In genomic region chr4:126251655-126252254, GRCm38 (mm10) we compare ENCODE assay signal across 9 mouse cellular contexts. TPM values are rescaled to one million over a fixed set of nuclear protein-coding genes. Genes with fewer than 3 reads are reported as not detected.
DNase-seq lines count a peak whose midpoint lies in the region; ATAC-seq and TF ChIP-seq lines count a peak whose summit lies in the region.
"Had no signal": no experiment of that assay in that cellular context is flagged by ENCODE, and none has a peak within 500 bp of the region (broad histone marks: within the 10 kb centered on the region; RNA-seq: fewer than 3 reads in every experiment).

No protein-coding gene starts in this region.

- WGBS in heart, adult 2 months, result 17% methylated on average over 11 of the region's 11 CpGs
- WGBS in lung, postnatal 0 days, result 44% methylated on average over 11 of the region's 11 CpGs

- H3K4me2 ChIP-seq in lung, postnatal 0 days (replicated peaks; ENCODE audit: low read depth, low read length), result peak overlapping the region; percentile 37

- ATAC-seq in lung, postnatal 0 days, result peak; percentile 39

- TF ChIP-seq EP300 in heart, adult 2 months (IDR thresholded peaks at IDR 0.05; ENCODE audit: insufficient read depth, low read depth, low read length), result peak; percentile 76; the same call in 1 of the 2 replicates
- peak; percentile 67 for TF ChIP-seq EP300 in lung, postnatal 0 days (IDR thresholded peaks at IDR 0.05)

- no peaks in the 10 kb centered on the region for H3K9me3 ChIP-seq in lung, postnatal 0 days (ENCODE audit: low read length)
- H3K9me3 ChIP-seq: G1E had no signal

- H3K36me3 ChIP-seq in heart, adult 2 months (ENCODE audit: control insufficient read depth, insufficient read depth, low read length), result peaks cover 9% of the 10 kb centered on the region
- H3K36me3 ChIP-seq in lung, postnatal 0 days (ENCODE audit: insufficient read depth, low read length), result 0 out of 2 replicates have a peak, but pooled peaks cover 5% of the 10 kb centered on the region

- peak overlapping the region; percentile 63 for H3K9ac ChIP-seq in heart, adult 2 months (ENCODE audit: low read depth, low read length)
- H3K9ac ChIP-seq in lung, postnatal 0 days (replicated peaks; ENCODE audit: low read depth), result no peak overlapping the region

- TF ChIP-seq CTCF in heart, adult 2 months (IDR thresholded peaks at IDR 0.05), result peak; percentile 41
- peak; percentile 51 for TF ChIP-seq CTCF in lung, postnatal 0 days (IDR thresholded peaks at IDR 0.05)

- peaks cover 40% of the 10 kb centered on the region for H3K4me1 ChIP-seq in heart, adult 2 months (ENCODE audit: control insufficient read depth, insufficient read depth, low read length)
- H3K4me1 ChIP-seq in lung, postnatal 0 days (ENCODE audit: insufficient read depth, low read depth, low read length), result peaks cover 12% of the 10 kb centered on the region; the same call in 1 of the 2 replicates

- TF ChIP-seq POLR2A in heart, adult 2 months (IDR thresholded peaks at IDR 0.05; ENCODE audit: insufficient read depth, low read depth, low read length), result peak; percentile 66

- H3K79me2 ChIP-seq in heart, adult 2 months (replicated peaks; ENCODE audit: control insufficient read depth, insufficient read depth, low read length), result peaks cover 19% of the 10 kb centered on the region

- peak overlapping the region; percentile 100 for H3K27ac ChIP-seq in heart, adult 2 months
- H3K27ac ChIP-seq in lung, postnatal 0 days (ENCODE audit: low read length), result peak overlapping the region; percentile 78

- DNase-seq in gastrocnemius, postnatal 25 days, result peak; percentile 48
- DNase-seq in gastrocnemius, adult 8-10 months (ENCODE audit: low spot score in 2 of 2), result no peak
- peak; percentile 76 to 82 for DNase-seq in heart, adult 2 months
- peak; percentile 54 for DNase-seq in kidney, adult 9 months
- DNase-seq in lung, postnatal 0 days (ENCODE audit: low spot score), result peak; percentile 73
- DNase-seq in retina, embryonic 14.5 days (ENCODE audit: low spot score), result no peak
- no peak for DNase-seq in spleen, postnatal 14 days (ENCODE audit: low spot score in 2 of 2)
- DNase-seq in MN1 (ENCODE audit: low spot score), result no peak

- H3K27me3 ChIP-seq in heart, adult 2 months (ENCODE audit: control insufficient read depth, insufficient read depth, low read length), result no peaks in the 10 kb centered on the region
- H3K27me3 ChIP-seq in lung, postnatal 0 days (replicated peaks; ENCODE audit: insufficient read depth, low read length), result no peaks in the 10 kb centered on the region

- intact Hi-C loops in heart, adult 2 months (cut with DNase I), result no loop called here

- peak overlapping the region; percentile 38 for H3K4me3 ChIP-seq in heart, adult 2 months
- H3K4me3 ChIP-seq in lung, postnatal 0 days (ENCODE audit: low read depth, low read length), result no peak overlapping the region

RNA-seq across cellular contexts. Expression of gene Map7d1, which starts 4.4 kb away (rescaled TPM):
- total RNA-seq in gastrocnemius, postnatal 25 days (2021), result 100 to 1,000 TPM; 166 to 187 TPM
- 100 to 1,000 TPM; 138 to 195 (median 173) TPM for total RNA-seq in gastrocnemius, adult 8-10 months (2022)
- 100 to 1,000 TPM; 253 to 267 TPM for total RNA-seq in heart, adult 2 months (2021)
- 149 and 161 TPM in 2 replicates for polyA plus RNA-seq in heart, adult 2 months (2012; rRNA removed)
- 27.2 and 33.3 TPM in 2 replicates for polyA plus RNA-seq in lung, postnatal 0 days (2015; fragmentation: Nextera tagmentation; extraction: Ambion mirVana)

RNA-seq across cellular contexts. Expression of gene Trappc3, which starts 10.4 kb away (rescaled TPM):
- 10 to 100 TPM; 18.0 to 21.0 TPM for total RNA-seq in gastrocnemius, postnatal 25 days (2021)
- total RNA-seq in gastrocnemius, adult 8-10 months (2022), result 10 to 100 TPM; 19.7 to 23.2 (median 22.3) TPM
- 10 to 100 TPM; 46.3 to 49.5 TPM for total RNA-seq in heart, adult 2 months (2021)
- 41.0 and 65.9 TPM in 2 replicates for polyA plus RNA-seq in heart, adult 2 months (2012; rRNA removed)
- 95.9 and 97.9 TPM in 2 replicates for polyA plus RNA-seq in lung, postnatal 0 days (2015; fragmentation: Nextera tagmentation; extraction: Ambion mirVana)

RNA-seq across cellular contexts. Expression of gene Col8a2, which starts 34.8 kb away (rescaled TPM):
- 1 to 10 TPM in 1 of 2 experiments, under 1 TPM in 1; 0.96 to 3.9 TPM for total RNA-seq in gastrocnemius, postnatal 25 days (2021)
- total RNA-seq in gastrocnemius, adult 8-10 months (2022), result 1 to 10 TPM in 2 of 4 experiments, under 1 TPM in 2; 0.46 to 1.6 (median 1.1) TPM
- under 1 TPM; 0.57 to 0.66 TPM for total RNA-seq in heart, adult 2 months (2021)
- 0.45 and 0.91 TPM in 2 replicates for polyA plus RNA-seq in heart, adult 2 months (2012; rRNA removed)
- 1.4 and 1.9 TPM in 2 replicates for polyA plus RNA-seq in lung, postnatal 0 days (2015; fragmentation: Nextera tagmentation; extraction: Ambion mirVana)
- polyA plus RNA-seq: G1E had no signal

RNA-seq across cellular contexts. Expression of gene Thrap3, which starts 49.2 kb away (rescaled TPM):
- 10 to 100 TPM; 90.9 to 92.4 TPM for total RNA-seq in gastrocnemius, postnatal 25 days (2021)
- total RNA-seq in gastrocnemius, adult 8-10 months (2022), result 100 to 1,000 TPM in 3 of 4 experiments, 10 to 100 TPM in 1; 95.8 to 107 (median 105) TPM
- total RNA-seq in heart, adult 2 months (2021), result 100 to 1,000 TPM; 100 to 118 TPM
- 37.9 and 61.4 TPM in 2 replicates for polyA plus RNA-seq in heart, adult 2 months (2012; rRNA removed)
- polyA plus RNA-seq in lung, postnatal 0 days (2015; fragmentation: Nextera tagmentation; extraction: Ambion mirVana), result 98.6 and 112 TPM in 2 replicates

Comparison
In these comparisons a context has a peak if more than half of its experiments do, and no peak if none do; other contexts are left out.
1. DNase-seq: peak in gastrocnemius, postnatal 25 days (single experiment), heart, adult 2 months (2 of 2), kidney, adult 9 months (single experiment) and lung, postnatal 0 days (single experiment); none in gastrocnemius, adult 8-10 months (0 of 2), retina, embryonic 14.5 days (single experiment), spleen, postnatal 14 days (0 of 2) and MN1 (single experiment).